Mouse (Mus musculus): ENCODE measurements around the gene 5730596B20Rik. TPM values are rescaled to one million over a fixed set of nuclear protein-coding genes. Genes with fewer than 3 reads are reported as not detected.

5730596B20Rik gene
- under 1 TPM; 0.13 to 0.33 TPM for total RNA-seq (2021)
- long read RNA-seq, experiment 1 = 0 reads
- long read RNA-seq, experiment 2 = 0 reads

DNA sequence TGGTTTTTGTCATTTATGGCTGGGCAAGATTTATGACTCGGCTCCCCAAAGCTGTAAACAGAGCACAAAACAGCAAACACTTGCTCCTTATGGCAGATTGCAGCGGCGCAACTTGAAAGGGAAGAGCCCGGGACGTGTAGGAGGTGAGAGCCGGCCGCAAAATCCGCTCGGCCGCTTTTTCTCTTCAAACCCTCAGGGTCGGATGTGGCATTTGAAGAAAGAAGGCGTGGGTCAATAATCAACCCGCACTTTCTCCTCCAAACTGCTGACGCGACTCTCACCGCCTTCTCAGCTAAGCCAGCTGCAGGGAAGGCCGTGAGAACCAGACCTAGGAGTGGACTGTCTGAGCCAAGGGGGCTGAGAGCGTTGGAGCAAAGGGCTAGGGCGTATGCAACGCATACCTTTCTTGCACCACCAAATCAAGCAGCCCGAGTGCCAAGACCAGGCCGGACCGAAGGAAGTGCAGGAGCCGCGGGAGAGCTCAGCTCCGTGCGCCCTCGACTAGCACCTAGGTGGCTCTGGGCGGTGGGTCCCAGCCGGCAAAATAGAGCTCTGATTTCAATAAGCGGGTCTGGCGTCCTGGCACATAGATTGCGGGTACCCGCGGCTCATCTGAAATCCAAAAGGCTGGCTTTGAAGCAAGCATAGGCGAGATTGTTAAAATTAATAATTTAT, at the start of gene 5730596B20Rik:
Gene 5730596B20Rik (plus strand): TSS at position 438 of the 675 bp plus-strand sequence.
- no peak for DNase-seq (ENCODE audit: low spot score in 2 of 2)

DNA sequence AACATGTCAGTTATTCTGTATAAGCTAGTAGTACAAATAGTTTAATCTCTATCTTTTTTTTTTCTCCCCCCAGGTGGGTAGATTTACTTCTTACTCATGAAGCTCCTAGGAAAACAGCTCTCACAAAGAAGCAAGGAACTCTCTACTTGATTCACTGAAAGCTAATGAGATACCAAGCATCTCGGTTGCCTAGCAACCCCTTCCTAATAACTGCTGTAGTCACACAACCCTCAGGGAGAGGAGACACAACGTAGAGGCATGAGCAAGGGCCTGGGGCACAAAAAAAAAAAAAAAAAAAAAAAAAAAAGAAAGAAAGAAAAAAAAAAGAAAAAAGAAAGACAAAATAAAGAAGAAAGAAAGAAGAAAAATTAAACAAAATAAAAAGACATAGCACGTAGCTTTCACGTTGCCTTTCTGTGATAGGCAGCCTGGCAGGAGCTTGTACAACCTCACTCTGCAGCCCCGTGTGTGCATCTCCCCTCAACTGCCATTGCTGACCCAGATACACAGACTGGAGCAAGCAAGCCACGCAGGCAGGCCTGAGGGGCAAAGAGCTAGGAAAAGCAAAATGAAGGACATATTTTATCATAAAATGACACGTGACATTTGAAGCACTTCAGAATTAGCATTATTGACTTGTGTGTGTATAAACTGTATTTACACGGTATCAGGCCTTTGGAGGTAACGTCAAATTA, 39.3 kb upstream of the 5730596B20Rik start:
- DNase-seq (ENCODE audit: low spot score in 2 of 2) = no peak

DNA sequence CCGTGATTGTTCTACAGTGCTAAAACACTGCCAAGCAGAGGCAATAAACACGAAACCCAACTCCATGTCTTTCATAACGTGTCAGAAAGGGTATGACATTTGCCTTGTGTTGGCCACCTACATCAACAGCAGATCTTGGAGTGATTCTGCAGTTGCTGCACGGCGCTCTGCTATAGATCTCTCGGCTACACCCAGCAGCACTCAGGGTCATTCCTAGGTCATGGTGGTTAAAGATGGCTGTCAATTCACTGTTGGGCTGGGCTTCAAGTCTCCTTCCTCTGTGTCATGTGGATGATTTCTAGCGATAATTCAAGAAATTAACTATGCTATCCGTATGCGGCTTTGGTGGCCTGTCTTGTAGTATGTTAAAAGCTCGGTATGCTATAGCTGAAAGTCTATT, 38.7 kb upstream of the 5730596B20Rik start:
- no peak for DNase-seq (ENCODE audit: low spot score in 2 of 2)

DNA sequence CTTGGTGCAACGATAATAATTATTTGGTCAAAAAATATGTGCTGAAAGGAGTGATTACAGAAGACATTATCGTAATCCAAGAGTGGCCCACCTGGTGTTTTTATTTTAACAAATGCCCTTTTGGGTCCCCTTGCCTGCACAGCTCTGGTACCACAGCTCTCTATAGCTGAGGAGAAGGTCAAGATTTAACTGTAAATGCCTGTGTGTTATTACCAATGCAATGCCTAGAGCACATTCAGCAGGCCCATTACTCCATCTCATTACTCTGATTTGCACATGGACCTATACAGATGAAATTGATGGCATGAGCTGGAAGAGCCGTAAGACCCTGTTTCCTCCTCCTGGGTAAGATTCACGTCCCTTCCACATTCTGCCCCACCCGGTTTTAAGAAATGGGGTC, 38.2 kb upstream of the 5730596B20Rik start:
- DNase-seq (ENCODE audit: low spot score in 2 of 2) = no peak

DNA sequence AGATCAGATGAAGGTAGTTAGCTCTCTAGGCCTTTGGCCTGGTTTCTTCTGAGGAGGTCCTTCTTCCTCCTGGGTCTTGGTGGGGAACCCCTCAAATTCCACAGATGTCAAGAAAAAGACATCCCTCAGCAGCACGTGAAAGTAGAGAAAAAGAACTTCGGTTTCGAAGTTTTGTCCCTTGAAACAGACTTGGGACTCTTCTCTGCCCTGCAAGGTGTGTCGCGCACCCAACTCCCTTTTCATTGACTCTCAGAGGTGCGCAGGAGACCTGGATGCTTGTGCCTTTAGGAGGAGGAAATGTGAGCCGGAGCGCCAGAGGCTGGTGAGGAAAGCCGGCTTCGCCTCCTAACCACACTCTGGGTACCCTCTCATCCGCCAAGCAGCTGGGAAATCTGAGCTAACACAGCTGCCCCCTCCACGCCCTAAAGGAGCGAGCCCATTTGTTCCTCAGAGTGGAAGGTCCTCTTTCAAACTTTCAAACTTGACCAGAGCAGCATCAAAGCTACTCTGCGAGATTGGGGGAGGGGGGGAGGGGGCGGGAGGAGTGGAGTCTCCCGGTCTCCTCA, 26.8 kb upstream of the 5730596B20Rik start:
- no peak for DNase-seq (ENCODE audit: low spot score in 2 of 2)

DNA sequence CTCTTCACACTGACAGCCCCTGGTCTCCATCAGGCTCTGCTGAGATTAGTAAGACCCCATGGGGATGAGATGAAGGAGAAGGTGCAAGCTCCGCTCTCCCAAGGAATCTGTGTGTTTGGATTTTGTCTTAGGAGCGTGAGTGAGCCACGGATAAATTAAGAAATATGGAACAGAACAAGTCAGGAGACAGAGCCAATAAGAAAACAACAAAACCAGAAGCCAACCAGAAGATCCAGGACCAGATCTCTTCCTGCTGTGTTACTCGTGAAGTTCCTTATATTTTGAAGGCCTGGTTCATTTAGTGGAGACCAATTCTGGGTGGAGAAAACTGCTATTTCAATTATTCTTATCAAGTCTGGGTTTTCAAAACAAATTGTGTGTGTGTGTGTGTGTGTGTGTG, 25.7 kb upstream of the 5730596B20Rik start:
- no peak for DNase-seq (ENCODE audit: low spot score in 2 of 2)

DNA sequence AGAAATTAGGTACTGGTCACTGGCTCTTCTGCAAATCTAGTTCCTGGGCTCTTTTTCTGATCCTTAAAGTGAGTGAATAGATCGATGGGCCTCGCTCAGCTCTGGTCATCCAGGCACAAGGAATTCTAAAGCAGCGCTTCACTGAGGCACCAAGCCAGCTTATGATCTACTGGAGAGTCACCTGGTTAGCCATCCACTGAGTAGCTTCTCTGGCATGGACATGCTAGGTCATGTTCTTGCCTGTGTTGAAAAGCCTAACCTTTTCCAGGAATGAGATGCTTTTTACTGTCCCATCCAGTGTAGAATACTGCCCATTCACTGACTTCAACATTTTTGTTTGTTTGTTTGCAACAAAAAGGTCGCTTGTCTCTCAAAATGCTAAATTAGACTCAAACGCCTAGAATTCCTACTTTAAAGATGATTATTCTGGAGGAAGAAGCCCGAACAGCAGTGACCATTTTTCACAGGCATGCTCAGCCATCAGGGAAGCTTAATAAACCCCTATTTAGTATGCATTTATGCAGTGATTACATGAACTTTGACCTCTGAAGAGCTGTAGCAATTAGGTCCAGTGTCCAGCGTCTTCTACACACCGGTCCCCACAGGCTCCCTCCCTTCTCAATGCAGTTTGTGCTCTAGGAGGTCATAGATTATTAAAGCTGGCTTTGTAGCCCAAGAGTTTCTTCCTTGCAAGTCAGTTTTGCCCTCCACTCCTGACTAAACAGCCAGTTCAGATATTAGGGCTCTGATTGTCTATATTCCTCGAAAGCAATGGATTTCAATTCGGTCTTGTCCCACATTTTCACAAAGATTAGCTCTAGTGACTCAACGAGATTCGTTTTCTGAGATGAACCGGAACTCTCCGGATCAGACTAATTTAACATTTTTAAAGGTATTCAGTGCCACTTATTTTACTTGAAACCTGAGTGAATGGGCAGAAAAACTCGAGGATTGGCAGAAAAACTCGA, 24.8 kb upstream of the 5730596B20Rik start:
- no peak for DNase-seq (ENCODE audit: low spot score in 2 of 2)

DNA sequence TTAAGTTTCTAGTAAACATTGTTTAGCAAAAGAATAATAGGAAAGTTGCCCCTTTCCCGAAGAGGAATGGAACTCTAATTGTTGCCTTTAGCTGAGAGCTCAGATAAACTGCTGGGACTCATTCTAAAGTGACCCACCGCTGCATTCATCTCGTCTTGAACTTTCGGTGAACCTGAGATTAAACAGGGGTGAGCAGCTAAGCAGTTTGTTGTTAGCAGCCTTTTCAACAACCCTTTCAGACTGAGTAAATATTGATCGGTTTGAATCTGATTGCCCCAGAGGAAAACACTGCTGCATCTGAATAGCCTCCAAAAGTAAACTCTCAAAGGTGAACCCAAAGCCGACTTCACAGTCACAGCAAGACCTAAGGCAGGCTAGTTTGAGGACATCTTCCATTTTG, 24.0 kb upstream of the 5730596B20Rik start:
- no peak for DNase-seq (ENCODE audit: low spot score in 2 of 2)

DNA sequence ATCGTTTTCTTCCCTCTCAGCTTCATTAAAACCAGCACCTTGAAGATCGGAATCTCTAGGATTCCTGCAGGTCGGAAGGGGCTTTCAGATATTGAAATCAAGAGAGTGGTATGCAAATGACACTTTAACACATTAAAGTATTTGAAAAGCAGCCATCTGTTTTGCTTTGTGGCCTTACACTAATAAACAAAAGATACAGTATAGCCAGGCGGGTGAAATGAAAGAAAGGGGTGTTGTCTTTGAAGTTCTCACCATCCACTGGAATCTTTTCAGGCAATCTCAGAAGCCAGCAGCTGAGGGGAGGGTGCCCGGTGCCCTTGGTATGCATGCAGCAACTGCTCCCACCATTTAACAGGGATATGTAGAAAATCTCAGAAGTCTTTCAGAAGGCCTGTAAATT, 23.3 kb upstream of the 5730596B20Rik start:
- no peak for DNase-seq (ENCODE audit: low spot score in 2 of 2)

DNA sequence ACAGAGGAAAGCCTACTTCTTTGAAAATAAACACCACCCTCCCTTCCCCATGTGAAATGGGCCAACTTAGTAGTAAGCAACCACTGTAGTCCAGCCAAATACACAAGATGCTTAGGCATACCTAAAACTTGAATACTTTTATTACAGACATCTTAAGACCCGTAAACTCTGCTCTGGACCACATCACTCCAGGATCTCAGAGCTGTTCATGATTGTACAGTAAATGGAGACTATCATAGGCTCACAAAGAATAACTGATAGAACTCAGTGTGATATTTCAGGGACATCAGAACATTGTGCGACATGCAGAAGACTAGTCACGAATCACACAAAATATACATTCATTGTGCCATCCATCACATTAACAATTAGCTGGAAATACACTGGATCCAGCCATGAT, 21.8 kb upstream of the 5730596B20Rik start:
- no peak for DNase-seq (ENCODE audit: low spot score in 2 of 2)

DNA sequence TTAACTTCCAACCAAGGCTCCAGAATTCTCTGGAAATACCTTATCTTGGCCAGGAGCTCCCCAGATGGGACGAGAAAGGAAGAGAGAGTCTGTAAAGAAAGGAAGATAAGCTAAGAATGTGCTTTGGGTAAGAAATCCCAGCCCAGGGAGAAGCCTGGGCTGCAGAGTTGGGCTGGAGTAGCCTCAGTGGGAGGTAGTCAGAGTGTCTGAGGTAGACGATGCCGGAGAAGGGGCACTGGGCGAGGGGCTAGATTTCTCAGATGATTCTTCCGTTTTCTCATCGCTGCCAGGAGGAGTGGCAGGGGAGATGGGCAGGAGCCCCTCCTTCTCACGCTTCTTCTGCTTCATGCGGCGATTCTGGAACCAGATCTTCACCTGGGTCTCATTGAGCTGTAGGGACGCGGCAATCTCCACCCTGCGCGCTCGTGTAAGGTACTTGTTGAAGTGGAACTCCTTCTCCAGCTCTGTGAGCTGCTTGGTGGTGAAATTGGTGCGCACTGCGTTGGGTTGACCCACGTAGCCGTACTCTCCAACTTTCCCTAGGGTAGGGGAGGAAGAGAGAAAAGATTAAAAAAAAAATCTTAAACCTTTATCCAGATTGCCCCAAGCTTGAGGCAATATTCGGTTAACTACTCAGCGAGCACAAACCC, 20.6 kb upstream of the 5730596B20Rik start:
- DNase-seq (ENCODE audit: low spot score in 2 of 2) = no peak

DNA sequence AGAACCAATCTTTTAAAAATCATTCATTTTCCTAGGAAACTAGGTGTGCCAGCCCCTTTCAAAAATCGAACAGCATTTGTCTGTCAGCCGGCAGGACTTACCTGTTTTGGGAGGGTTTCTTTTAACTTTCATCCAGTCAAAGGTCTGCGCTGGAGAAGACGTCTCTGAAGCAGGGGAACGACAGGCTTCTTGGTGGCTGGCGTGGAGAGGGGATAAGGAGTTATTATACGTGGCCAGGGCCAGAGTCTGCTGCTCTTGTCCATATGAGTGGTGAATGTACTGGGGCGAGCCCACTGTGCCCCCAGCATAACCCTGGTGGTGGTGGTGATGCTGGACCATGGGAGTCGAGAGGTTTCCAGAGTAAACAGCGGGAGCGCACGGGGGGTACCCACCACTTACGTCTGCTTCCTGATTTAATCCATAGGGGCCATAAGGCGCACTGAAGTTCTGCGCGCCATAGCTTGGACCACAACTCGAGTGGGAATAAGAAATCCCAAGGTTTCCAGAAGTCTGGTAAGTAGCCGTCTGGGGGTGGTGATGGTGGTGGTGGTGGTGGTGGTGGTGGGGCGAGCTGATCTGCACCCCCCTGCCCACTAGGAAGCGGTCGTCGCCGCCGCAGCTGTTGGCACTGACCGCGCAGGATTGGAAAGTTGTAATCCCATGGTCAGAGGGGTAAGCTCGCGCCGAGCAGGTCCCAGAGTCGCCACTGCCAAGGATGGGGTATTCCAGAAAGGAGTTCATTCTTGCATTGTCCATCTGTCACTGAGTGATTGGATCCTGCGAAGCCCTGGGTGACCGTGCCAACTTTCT, 19.6 kb upstream of the 5730596B20Rik start:
- DNase-seq (ENCODE audit: low spot score in 2 of 2) = no peak

DNA sequence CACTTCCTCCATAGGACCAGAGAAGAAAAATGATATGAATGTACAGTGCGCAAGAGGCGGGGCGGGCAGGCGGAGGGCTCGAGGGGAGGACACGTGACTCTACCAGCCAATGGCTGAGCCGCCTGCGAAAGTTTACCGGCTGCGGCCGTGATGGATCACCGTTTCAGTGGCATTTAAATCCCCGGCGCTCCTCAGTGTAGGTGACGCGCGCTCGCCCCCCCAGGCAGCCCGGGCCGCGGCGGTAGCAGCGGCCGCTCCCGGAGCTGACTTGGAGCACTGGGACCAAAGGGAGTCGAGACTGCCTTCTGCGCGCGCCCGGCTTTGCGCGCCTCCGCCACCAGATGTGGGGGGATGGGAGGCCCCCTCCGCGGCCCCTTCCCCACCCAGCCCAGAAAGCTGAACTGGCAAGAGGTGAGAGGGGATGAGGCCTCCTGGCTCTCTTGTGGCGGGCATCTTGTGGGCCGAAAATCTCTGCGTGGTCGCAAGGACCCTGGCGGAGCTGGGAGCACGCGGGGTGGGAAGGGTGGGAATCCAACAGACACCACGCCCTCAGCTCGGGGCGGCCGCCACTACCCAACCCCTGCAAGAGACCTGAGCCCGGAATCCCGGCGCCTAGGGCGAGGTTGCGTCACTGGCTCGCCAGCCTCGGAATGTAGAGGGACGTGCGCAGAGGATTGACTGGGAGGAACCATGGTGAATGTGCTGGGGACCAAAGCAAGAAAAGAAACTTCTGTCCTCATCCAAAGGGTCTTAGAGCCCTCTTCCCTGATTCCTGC, 18.8 kb upstream of the 5730596B20Rik start, which contains the start of gene Hoxa1:
Gene Hoxa1 (minus strand): TSS at position 42 of the 776 bp plus-strand sequence.
- peak; percentile 79 to 80 for DNase-seq (ENCODE audit: low spot score in 2 of 2)

DNA sequence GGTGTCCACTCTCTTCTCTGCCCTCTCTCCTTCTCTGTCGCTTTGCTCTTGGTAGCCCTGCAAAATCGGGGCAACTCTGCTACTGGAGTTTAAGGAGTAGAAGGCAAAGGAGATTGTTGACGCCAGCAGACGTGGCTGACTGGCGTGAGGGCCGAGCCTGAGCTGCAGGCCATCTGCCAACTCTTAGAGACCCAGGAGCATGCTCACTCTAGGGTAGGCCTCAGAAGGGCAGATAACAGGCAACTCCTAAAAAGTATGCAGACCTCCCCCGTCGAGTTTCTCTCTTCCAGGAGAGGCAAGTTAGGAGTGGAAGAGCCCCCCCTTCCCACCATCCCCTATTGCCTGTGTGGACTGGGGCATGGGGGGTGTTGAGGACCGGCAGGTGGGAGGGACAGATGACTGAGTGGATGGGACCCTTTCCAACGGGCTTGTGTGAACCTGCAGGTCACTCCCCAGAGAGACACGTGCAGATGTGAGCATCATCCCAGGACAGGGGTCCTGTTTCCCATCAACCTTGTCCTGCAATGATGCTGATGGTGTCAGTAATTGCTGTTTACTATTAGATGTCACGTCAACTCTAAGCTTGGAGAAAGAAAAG, 18.0 kb upstream of the 5730596B20Rik start:
- peak; percentile 41 to 51 for DNase-seq (ENCODE audit: low spot score in 2 of 2)

DNA sequence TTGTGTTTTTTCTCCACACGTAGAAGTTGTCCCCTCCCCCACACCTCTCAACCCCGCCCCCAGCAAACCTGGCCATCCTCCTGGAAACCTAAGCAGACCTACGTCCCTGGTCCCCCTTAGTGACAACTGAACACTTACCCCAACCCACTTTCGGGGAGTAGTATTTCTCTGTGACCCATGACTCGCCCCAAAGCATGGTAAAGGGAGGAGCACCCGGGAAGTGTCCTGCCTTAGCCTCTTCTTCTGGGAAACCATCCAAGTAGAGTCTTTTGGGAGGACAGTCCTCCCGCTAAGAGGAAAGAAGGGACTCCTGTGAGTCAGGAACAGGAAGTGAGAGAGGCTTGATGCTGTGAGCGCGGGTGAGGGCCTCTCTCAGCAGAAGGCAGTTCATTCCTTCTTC, 17.3 kb upstream of the 5730596B20Rik start:
- no peak for DNase-seq (ENCODE audit: low spot score in 2 of 2)

DNA sequence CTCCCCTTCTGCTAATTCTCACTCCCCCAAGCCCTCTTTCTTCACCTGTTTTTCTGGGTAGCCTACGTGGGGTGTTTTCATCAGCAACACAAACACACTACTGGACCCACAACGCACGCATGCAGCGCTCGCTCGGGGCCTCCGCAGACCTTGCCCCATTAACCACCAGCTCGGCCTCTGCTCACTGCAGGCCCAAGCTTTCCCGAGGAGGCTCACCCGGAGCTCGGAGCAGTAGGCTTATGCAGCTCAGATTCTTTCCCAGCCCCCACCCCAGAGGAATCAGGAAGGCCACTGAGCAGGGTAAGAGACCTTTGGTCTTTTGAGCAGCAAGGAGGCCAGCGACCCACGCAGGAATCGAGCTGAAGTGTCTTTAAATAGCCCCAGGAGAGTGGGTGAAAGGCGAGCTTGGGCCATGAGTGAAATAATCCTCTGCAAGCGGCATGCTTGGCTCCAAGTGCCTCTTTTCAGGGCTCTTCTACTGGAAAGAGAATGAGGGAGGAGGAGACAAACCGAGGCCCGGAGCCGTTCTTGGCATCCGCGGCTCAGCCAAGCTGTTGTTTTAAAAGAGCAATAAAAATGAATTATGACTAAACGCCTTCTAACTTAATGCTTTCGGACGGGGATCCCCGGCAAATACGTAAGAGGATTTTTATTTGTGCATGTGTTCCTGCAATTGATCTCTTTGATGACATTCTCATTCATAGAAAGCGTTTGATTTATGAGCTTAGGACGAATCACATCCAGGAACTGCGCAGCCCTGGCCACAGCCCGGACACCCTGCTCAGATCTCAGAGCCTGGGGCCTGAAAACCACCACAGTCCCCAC, 16.6 kb upstream of the 5730596B20Rik start:
- DNase-seq (ENCODE audit: low spot score in 2 of 2) = no peak

DNA sequence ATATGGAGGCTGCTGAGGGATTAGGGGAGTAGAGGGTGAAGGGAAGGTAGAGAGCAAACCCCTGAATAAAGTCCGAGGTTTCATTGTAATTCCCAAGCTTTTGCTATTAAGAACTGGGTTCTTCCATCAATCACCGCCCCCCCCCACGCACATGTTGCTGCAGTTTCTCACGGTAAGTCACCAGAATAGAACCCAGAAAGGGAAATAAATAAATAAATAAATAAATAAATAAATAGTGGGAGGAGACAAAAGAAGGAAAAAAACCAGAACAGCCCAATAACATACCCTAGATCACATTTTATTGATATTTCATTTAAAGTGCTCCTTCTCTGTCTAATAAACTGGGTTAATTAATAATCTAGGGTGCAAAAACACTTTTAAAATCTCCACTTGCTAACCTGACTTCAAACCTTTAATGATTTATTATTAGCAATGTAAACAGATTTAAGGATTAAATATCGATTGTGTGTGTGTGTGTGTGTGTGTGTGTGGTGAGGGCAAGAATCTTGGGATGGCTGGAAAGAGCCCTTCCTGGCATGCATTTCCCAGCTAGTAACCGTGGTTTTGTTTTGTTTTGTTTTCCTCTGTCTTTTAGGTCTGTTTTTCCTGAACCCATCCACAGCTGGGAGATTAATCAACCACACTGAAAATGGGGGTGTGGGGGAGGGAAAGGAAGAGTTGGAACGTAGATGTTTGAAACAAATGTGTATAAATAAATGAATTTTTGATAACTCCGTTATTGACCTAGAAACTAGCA, 15.8 kb upstream of the 5730596B20Rik start:
- no peak for DNase-seq (ENCODE audit: low spot score in 2 of 2)

All from adrenal gland, adult 18-20 months (tissue).